Mouse (Mus musculus): ENCODE measurements around the gene Srpr. TPM values are rescaled to one million over a fixed set of nuclear protein-coding genes. Genes with fewer than 3 reads are reported as not detected.

Srpr gene
- total RNA-seq, 1 experiment from 2014 or later = 63.5 TPM

- no peak for ATAC-seq (ENCODE audit: extremely low read depth, insufficient number of reproducible peaks, low FRiP score, poor library complexity, severe bottlenecking)
These were observed 13.5 kb upstream of the Srpr start for GRCm38 (mm10) chr9:35186430-35186829.

GRCm38 (mm10) chr9:35187351-35187903 is 12.5 kb upstream of the Srpr start:
- no peak for ATAC-seq (ENCODE audit: extremely low read depth, insufficient number of reproducible peaks, low FRiP score, poor library complexity, severe bottlenecking)

- ATAC-seq (ENCODE audit: extremely low read depth, insufficient number of reproducible peaks, low FRiP score, poor library complexity, severe bottlenecking) = no peak
These were observed 11.3 kb upstream of the Srpr start for GRCm38 (mm10) chr9:35188700-35189099.

GRCm38 (mm10) chr9:35192983-35193542 is 6.9 kb upstream of the Srpr start:
- no peak for ATAC-seq (ENCODE audit: extremely low read depth, insufficient number of reproducible peaks, low FRiP score, poor library complexity, severe bottlenecking)

- ATAC-seq (ENCODE audit: extremely low read depth, insufficient number of reproducible peaks, low FRiP score, poor library complexity, severe bottlenecking) = peak; percentile 44
These were observed 5.9 kb upstream of the Srpr start for GRCm38 (mm10) chr9:35194048-35194447.

- no peak for ATAC-seq (ENCODE audit: extremely low read depth, insufficient number of reproducible peaks, low FRiP score, poor library complexity, severe bottlenecking)
These were observed 2.4 kb upstream of the Srpr start for GRCm38 (mm10) chr9:35197625-35198024.

GRCm38 (mm10) chr9:35198351-35198750 is 1.6 kb upstream of the Srpr start:
- no peak for ATAC-seq (ENCODE audit: extremely low read depth, insufficient number of reproducible peaks, low FRiP score, poor library complexity, severe bottlenecking)

- ATAC-seq (ENCODE audit: extremely low read depth, insufficient number of reproducible peaks, low FRiP score, poor library complexity, severe bottlenecking) = peak; percentile 28; the same call in 1 of the 2 replicates
These were observed 817 bp upstream of the Srpr start for GRCm38 (mm10) chr9:35198945-35199771.

GRCm38 (mm10) chr9:35200529-35201060 is 620 bp downstream of the Srpr start:
- no peak for ATAC-seq (ENCODE audit: extremely low read depth, insufficient number of reproducible peaks, low FRiP score, poor library complexity, severe bottlenecking)

GRCm38 (mm10) chr9:35203536-35203935 is 3.6 kb downstream of the Srpr start:
- no peak for ATAC-seq (ENCODE audit: extremely low read depth, insufficient number of reproducible peaks, low FRiP score, poor library complexity, severe bottlenecking)

GRCm38 (mm10) chr9:35204421-35204820 is 4.4 kb downstream of the Srpr start:
- ATAC-seq (ENCODE audit: extremely low read depth, insufficient number of reproducible peaks, low FRiP score, poor library complexity, severe bottlenecking) = no peak

- peak; percentile 96 for ATAC-seq (ENCODE audit: extremely low read depth, insufficient number of reproducible peaks, low FRiP score, poor library complexity, severe bottlenecking)
These were observed 10.8 kb downstream of the Srpr start, which contains the start of gene Foxred1 for GRCm38 (mm10) chr9:35210542-35211474. Gene Foxred1, minus strand, starts transcription at chr9:35211055.

- ATAC-seq (ENCODE audit: extremely low read depth, insufficient number of reproducible peaks, low FRiP score, poor library complexity, severe bottlenecking) = no peak
These were observed 11.9 kb downstream of the Srpr start for GRCm38 (mm10) chr9:35211573-35212511.

- no peak for ATAC-seq (ENCODE audit: extremely low read depth, insufficient number of reproducible peaks, low FRiP score, poor library complexity, severe bottlenecking)
These were observed 18.0 kb downstream of the Srpr start for GRCm38 (mm10) chr9:35217963-35218362.

- ATAC-seq (ENCODE audit: extremely low read depth, insufficient number of reproducible peaks, low FRiP score, poor library complexity, severe bottlenecking) = no peak
These were observed 23.5 kb downstream of the Srpr start for GRCm38 (mm10) chr9:35223466-35223865.

GRCm38 (mm10) chr9:35228671-35229070 is 28.7 kb downstream of the Srpr start:
- no peak for ATAC-seq (ENCODE audit: extremely low read depth, insufficient number of reproducible peaks, low FRiP score, poor library complexity, severe bottlenecking)

- no peak for ATAC-seq (ENCODE audit: extremely low read depth, insufficient number of reproducible peaks, low FRiP score, poor library complexity, severe bottlenecking)
These were observed 36.0 kb downstream of the Srpr start for GRCm38 (mm10) chr9:35235996-35236395.

GRCm38 (mm10) chr9:35238371-35238770 is 38.4 kb downstream of the Srpr start:
- ATAC-seq (ENCODE audit: extremely low read depth, insufficient number of reproducible peaks, low FRiP score, poor library complexity, severe bottlenecking) = no peak

Data from neutrophil, adult 5-6 weeks (primary cell).